Mouse (Mus musculus) hematopoietic stem cell, adult 5-6 weeks (primary cell): ENCODE data around the gene Olfr1494. TPM values are rescaled to one million over a fixed set of nuclear protein-coding genes. Genes with fewer than 3 reads are reported as not detected.

ENCODE experiments used
- ATAC-seq, 2 experiments: fragments of 125-278 bp in 1 of 2; replicated peaks in 1 of 2; 2 replicates each; pipeline ENCODE4 v1.8.0; 2016 to 2017; ENCODE audit warnings: inconsistent platforms in 2 of 2, mild to moderate bottlenecking in 2 of 2, moderate number of reproducible peaks in 2 of 2, low read depth in 1 of 2, moderate TSS enrichment in 1 of 2; ENCODE audit not compliant: low FRiP score in 2 of 2, poor library complexity in 2 of 2, severe bottlenecking in 2 of 2, insufficient read depth in 1 of 2, low TSS enrichment in 1 of 2
- total RNA-seq: library from RNA; stranded (forward); fragments of 172-1452, 232-1000 nt; gene quantifications from 2 replicates; pipeline ENCODE4 v1.2.3, GENCODE M21; 2017

The Olfr1494 gene
- total RNA-seq: not detected in 2 replicates

- no peak for ATAC-seq
Measured at GRCm38 (mm10) chr19:13739428-13739827, at the start of gene Olfr1494. TSS of gene Olfr1494 (plus strand) at chr19:13739728.

- no peak for ATAC-seq
Measured at GRCm38 (mm10) chr19:13696968-13697367, 42.6 kb upstream of the Olfr1494 start, which contains the start of gene Olfr1491. TSS of gene Olfr1491 (plus strand) at chr19:13697268.

- no peak for ATAC-seq
Measured at GRCm38 (mm10) chr19:13722978-13723377, 16.6 kb upstream of the Olfr1494 start, which contains the start of gene Olfr1493-ps1. TSS of gene Olfr1493-ps1 (plus strand) at chr19:13723278.

- no peak for ATAC-seq
Measured at GRCm38 (mm10) chr19:13749366-13749765, 9.8 kb downstream of the Olfr1494 start.

GRCm38 (mm10) chr19:13764306-13764705 is 24.8 kb downstream of the Olfr1494 start, which contains the start of gene Olfr1495:
TSS of gene Olfr1495 (plus strand) at chr19:13764606.
- no peak for ATAC-seq

- no peak for ATAC-seq
Measured at GRCm38 (mm10) chr19:13768565-13769276, 29.2 kb downstream of the Olfr1494 start.

GRCm38 (mm10) chr19:13777578-13777977 is 38.0 kb downstream of the Olfr1494 start, which contains the start of gene Olfr1496:
TSS of gene Olfr1496 (plus strand) at chr19:13777878.
- no peak for ATAC-seq

GRCm38 (mm10) chr19:13798102-13798501 is 58.6 kb downstream of the Olfr1494 start, which contains the start of gene Olfr1497:
TSS of gene Olfr1497 (minus strand) at chr19:13798202.
- no peak for ATAC-seq

Other genes with a start within 250 kb of the Olfr1494 start
- not detected in 2 replicates for gene Olfr1477, start 239.2 kb upstream of the Olfr1494 start, total RNA-seq
- gene Olfr1480, start 211.8 kb upstream of the Olfr1494 start, total RNA-seq: not detected in 2 replicates
- gene Olfr1484, start 156.2 kb upstream of the Olfr1494 start, total RNA-seq: not detected in 2 replicates
- gene Olfr1487, start 122.4 kb upstream of the Olfr1494 start, total RNA-seq: not detected in 2 replicates
- gene Olfr1489, start 108.1 kb upstream of the Olfr1494 start, total RNA-seq: not detected in 2 replicates
- not detected in 2 replicates for gene Olfr1490, start 88.6 kb upstream of the Olfr1494 start, total RNA-seq
- not detected in 2 replicates for gene Olfr1491, start 42.5 kb upstream of the Olfr1494 start, total RNA-seq
- not detected in 2 replicates for gene Olfr1493-ps1, start 16.4 kb upstream of the Olfr1494 start, total RNA-seq
- not detected in 2 replicates for gene Olfr1495, start 24.9 kb downstream of the Olfr1494 start, total RNA-seq
- gene Olfr1496, start 38.1 kb downstream of the Olfr1494 start, total RNA-seq: not detected in 2 replicates
- gene Olfr1497, start 58.5 kb downstream of the Olfr1494 start, total RNA-seq: not detected in 2 replicates
- not detected in 2 replicates for gene Olfr1499, start 79.7 kb downstream of the Olfr1494 start, total RNA-seq
- gene Olfr1500, start 90.8 kb downstream of the Olfr1494 start, total RNA-seq: not detected in 2 replicates
- not detected in 2 replicates for gene Olfr1501, start 111.0 kb downstream of the Olfr1494 start, total RNA-seq
- not detected in 2 replicates for gene Olfr1502, start 122.1 kb downstream of the Olfr1494 start, total RNA-seq
- not detected in 2 replicates for gene Olfr1504, start 158.2 kb downstream of the Olfr1494 start, total RNA-seq
- not detected in 2 replicates for gene Olfr1505, start 173.8 kb downstream of the Olfr1494 start, total RNA-seq